Mouse (Mus musculus): ENCODE measurements around the gene Lgalsl. TPM values are rescaled to one million over a fixed set of nuclear protein-coding genes. Genes with fewer than 3 reads are reported as not detected.

Gene Lgalsl
- total RNA-seq, 1 experiment from 2014 or later = 9.1 TPM

GRCm38 (mm10) chr11:20831600-20832137, 813 bp upstream of the Lgalsl start:
- no peak for ATAC-seq (replicated peaks in 1 of 2; ENCODE audit: insufficient read depth in 1 of 2, low FRiP score in 2 of 2, low TSS enrichment in 1 of 2, low read depth in 1 of 2, poor library complexity in 2 of 2, severe bottlenecking in 2 of 2)

- ATAC-seq (replicated peaks in 1 of 2; ENCODE audit: insufficient read depth in 1 of 2, low FRiP score in 2 of 2, low TSS enrichment in 1 of 2, low read depth in 1 of 2, poor library complexity in 2 of 2, severe bottlenecking in 2 of 2) = 0 out of 4 replicates have a peak, but pooled peaks of 1 of the 2 experiments have one; percentile 14
Measured at GRCm38 (mm10) chr11:20829993-20830685, 717 bp downstream of the Lgalsl start.

DNA sequence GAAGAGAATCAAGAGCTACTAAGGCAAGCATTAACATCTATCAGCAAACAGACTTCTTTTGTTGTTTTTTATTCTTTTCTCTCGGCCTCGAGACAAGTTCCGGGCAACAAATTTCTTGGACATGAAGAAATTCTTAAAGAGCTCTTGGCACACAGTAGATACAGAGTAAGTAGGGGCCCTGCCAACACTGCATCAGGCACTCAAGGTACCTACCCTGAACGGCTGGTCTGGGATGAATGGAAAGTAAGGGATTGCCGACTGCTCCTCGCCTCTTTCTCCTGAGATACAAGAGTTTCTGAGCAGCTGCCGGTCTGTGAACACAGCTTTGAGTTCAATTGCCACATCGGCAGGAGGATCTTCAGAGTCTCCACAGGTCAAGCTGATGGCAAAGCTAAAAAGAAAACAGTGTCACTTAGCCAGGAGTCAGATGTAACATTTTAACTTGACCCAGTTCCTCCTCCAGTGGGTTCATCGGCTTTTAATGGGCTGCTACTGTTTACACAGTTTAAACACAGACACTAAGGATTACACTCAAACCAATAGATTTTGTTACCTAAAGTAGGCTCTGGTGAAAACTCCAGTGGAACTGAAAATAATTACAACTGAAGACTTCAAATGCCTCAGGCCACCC, 1.7 kb downstream of the Lgalsl start:
- no peak for ATAC-seq (replicated peaks in 1 of 2; ENCODE audit: insufficient read depth in 1 of 2, low FRiP score in 2 of 2, low TSS enrichment in 1 of 2, low read depth in 1 of 2, poor library complexity in 2 of 2, severe bottlenecking in 2 of 2)

DNA sequence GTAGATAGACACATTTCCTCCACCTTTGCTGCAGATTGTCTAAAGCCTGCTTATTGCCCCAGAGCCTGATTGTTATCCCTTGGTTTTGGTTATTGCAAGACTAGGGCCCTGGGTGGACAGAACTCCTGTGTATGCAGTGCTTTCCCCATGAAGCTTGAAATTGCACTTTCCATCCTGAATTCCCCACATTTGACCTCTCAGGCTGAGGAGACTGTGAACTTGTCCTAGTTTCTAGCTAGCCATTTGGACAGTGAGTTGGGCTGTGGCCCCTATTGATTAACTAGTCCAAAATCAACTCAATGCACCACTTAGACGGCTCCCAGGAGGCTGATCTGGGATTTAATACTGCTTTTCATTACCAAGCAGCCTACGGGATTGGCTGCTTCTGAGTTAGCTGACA, 6.9 kb downstream of the Lgalsl start:
- ATAC-seq (replicated peaks in 1 of 2; ENCODE audit: insufficient read depth in 1 of 2, low FRiP score in 2 of 2, low TSS enrichment in 1 of 2, low read depth in 1 of 2, poor library complexity in 2 of 2, severe bottlenecking in 2 of 2) = no peak

DNA sequence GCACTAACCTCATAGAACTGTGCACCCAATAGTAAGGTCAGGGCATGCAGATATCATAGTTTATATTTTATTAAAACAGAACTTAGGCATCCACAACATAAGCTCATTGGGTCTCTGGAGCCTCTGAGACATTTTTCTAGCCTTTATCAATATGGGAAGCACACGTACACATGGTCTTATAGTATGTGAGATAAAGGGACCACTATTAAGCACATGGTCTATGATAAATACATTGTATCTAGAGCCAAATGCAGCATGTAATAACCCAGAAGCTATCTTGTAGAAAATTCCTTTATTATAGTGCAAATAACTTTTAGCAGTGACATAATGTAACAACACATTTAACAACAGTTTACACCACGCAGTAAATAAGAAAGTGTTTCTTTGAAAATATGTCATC, 7.6 kb downstream of the Lgalsl start:
- ATAC-seq (replicated peaks in 1 of 2; ENCODE audit: insufficient read depth in 1 of 2, low FRiP score in 2 of 2, low TSS enrichment in 1 of 2, low read depth in 1 of 2, poor library complexity in 2 of 2, severe bottlenecking in 2 of 2) = no peak

DNA sequence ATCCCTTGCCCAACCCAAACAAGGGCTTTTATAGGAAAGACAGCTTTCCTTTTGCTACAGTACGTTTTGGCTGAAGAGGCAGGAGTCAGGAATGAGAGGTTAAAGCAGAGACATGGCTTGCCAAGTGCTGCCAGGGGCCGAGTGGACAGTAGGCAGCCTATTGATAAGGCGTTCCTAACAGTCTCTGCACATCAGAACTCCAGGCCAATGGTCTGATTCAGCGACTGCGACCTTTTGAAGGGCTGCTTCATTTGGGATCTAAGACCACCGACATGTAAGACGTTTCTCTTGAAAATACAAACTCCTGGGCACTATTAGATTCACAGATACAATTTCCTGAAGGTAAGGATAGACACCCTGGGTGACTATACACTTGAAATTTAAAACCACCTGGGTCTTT, 9.5 kb downstream of the Lgalsl start:
- ATAC-seq (replicated peaks in 1 of 2; ENCODE audit: insufficient read depth in 1 of 2, low FRiP score in 2 of 2, low TSS enrichment in 1 of 2, low read depth in 1 of 2, poor library complexity in 2 of 2, severe bottlenecking in 2 of 2) = no peak

- no peak for ATAC-seq (replicated peaks in 1 of 2; ENCODE audit: insufficient read depth in 1 of 2, low FRiP score in 2 of 2, low TSS enrichment in 1 of 2, low read depth in 1 of 2, poor library complexity in 2 of 2, severe bottlenecking in 2 of 2)
Measured at GRCm38 (mm10) chr11:20813901-20814523, 16.8 kb downstream of the Lgalsl start.

GRCm38 (mm10) chr11:20812153-20812887, 18.5 kb downstream of the Lgalsl start:
- ATAC-seq (replicated peaks in 1 of 2; ENCODE audit: insufficient read depth in 1 of 2, low FRiP score in 2 of 2, low TSS enrichment in 1 of 2, low read depth in 1 of 2, poor library complexity in 2 of 2, severe bottlenecking in 2 of 2) = no peak

- ATAC-seq (replicated peaks in 1 of 2; ENCODE audit: insufficient read depth in 1 of 2, low FRiP score in 2 of 2, low TSS enrichment in 1 of 2, low read depth in 1 of 2, poor library complexity in 2 of 2, severe bottlenecking in 2 of 2) = peak; percentile 66 to 81
Measured at GRCm38 (mm10) chr11:20806659-20807058, 24.2 kb downstream of the Lgalsl start.

DNA sequence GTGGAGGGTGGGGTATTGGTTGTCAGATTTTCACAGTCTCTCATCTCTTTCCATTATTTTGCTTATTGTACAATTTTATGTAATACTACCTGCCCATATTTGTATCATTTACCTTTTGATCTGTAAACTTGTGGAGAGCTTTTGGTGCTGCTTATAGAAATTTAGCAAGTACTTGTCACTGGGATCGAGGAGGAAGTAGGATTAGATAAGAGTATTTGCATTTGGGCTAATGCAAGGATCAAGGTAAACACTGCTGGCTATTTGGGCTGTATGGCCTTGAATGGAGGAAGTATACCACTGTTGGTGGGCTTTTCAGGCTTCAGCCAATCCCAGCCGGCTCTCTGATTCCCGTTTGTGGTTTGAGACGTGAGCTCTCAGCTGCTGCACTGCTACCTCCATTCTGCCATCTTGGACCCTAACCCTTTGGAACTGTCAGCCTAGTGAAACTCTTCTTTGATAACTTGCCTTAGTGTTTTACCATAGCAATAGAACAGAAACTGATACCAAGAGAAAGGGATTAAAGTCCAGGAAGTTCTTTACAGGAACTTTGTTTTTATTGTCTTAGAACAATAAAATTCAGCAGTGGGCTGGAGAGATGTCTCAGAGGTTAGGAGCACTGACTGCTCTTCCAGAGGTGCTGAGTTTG, 25.1 kb downstream of the Lgalsl start:
- no peak for ATAC-seq (replicated peaks in 1 of 2; ENCODE audit: insufficient read depth in 1 of 2, low FRiP score in 2 of 2, low TSS enrichment in 1 of 2, low read depth in 1 of 2, poor library complexity in 2 of 2, severe bottlenecking in 2 of 2)

DNA sequence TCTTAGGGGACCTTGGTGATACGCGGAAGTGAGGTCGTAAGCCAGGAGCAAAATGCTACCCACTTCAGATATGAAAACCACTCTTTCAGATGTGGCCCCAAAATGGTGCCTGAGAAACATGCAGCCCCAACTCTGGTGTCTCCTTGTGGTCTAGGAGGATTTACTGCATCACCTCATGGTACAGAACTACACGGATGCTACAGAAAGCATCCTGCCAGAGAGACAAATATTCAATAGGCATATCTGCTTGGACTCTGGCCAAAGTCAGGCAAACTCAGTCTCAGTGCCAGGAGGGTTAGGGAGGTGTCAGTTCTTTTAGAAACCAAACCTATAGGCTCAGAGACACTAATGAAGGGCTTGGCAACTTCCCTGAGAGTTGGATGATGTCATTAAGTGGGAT, 26.4 kb downstream of the Lgalsl start:
- ATAC-seq (replicated peaks in 1 of 2; ENCODE audit: insufficient read depth in 1 of 2, low FRiP score in 2 of 2, low TSS enrichment in 1 of 2, low read depth in 1 of 2, poor library complexity in 2 of 2, severe bottlenecking in 2 of 2) = no peak

GRCm38 (mm10) chr11:20800277-20801092, 30.4 kb downstream of the Lgalsl start:
- no peak for ATAC-seq (replicated peaks in 1 of 2; ENCODE audit: insufficient read depth in 1 of 2, low FRiP score in 2 of 2, low TSS enrichment in 1 of 2, low read depth in 1 of 2, poor library complexity in 2 of 2, severe bottlenecking in 2 of 2)

DNA sequence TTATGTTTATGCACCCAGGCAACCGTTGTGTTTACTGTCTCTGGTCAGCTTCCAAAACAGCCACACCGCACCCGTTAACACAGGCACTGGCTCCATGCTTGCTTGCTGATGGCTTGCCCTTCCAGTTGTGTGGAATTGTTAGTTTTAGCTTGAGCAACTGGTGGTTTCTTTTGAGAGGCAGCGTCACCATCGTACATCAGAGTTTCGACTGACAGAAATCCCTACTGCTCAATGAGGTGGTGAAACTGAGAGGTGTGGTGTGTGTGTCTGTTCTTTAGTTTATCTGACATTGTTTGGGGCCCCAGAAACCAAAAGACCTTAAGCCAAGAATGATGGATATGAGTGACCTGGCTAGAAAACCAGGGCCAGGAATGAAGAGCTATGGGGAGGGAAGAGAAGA, 33.0 kb downstream of the Lgalsl start:
- no peak for ATAC-seq (replicated peaks in 1 of 2; ENCODE audit: insufficient read depth in 1 of 2, low FRiP score in 2 of 2, low TSS enrichment in 1 of 2, low read depth in 1 of 2, poor library complexity in 2 of 2, severe bottlenecking in 2 of 2)

DNA sequence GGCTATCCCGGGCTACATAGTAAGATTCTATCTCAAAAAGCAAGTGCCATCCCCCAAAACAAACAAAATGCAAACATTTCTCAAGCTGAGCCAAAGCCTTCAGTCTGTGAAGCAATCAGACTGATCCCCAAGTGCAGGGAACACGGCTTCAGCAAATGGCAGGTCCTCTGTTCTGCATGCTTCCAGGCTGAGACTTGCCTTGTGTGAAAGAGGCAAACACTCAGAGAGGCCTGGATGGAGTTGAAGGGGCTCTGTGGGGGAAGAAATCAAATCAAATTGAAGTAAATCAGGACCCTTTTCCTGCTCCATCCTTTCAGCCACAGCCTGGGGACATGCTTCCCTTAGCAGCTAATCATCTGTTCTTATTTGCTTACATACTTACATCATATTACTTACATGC, 35.4 kb downstream of the Lgalsl start:
- no peak for ATAC-seq (replicated peaks in 1 of 2; ENCODE audit: insufficient read depth in 1 of 2, low FRiP score in 2 of 2, low TSS enrichment in 1 of 2, low read depth in 1 of 2, poor library complexity in 2 of 2, severe bottlenecking in 2 of 2)

DNA sequence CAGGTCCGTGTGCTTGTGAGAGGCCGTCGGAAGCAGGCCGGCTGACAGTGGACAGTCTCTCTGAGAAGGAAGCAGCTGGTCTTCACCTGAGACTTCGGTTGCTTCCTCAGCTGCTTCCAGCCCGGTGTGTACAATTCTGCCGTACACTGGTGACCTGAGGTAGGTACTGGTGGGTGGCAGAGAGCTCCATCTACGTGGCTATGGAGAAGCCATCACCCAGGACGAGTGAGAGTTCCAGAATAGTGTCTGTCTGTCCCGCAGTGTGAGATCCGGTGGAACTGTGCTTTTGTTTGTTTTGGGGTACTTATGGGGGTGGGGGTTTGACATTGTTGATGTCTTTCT, 36.0 kb downstream of the Lgalsl start:
- ATAC-seq (replicated peaks in 1 of 2; ENCODE audit: insufficient read depth in 1 of 2, low FRiP score in 2 of 2, low TSS enrichment in 1 of 2, low read depth in 1 of 2, poor library complexity in 2 of 2, severe bottlenecking in 2 of 2) = no peak

GRCm38 (mm10) chr11:20794196-20794912, 36.5 kb downstream of the Lgalsl start:
- ATAC-seq (replicated peaks in 1 of 2; ENCODE audit: insufficient read depth in 1 of 2, low FRiP score in 2 of 2, low TSS enrichment in 1 of 2, low read depth in 1 of 2, poor library complexity in 2 of 2, severe bottlenecking in 2 of 2) = peak; percentile 90 to 92

Data from hematopoietic stem cell, adult 5-6 weeks (primary cell).